Mouse (Mus musculus) forelimb bud, embryonic 11.5 days (tissue): ENCODE measurements around the gene Olfr1281.
"Not testable (repeated sequence)": the region's sequence is repeated elsewhere in the genome, so short reads cannot be mapped to it uniquely, and the experiment has no call there.

Source experiments
- DNase-seq: peaks from one replicate; pipeline ENCODE4 v3.0.0-alpha.2; 2012; ENCODE audit warnings: low read depth, low spot score

The Olfr1281 gene

GRCm38 (mm10) chr2:111326220-111326619, at the start of gene Olfr1281:
Gene Olfr1281 (plus strand): TSS chr2:111326520.
- DNase-seq, result no peak

- DNase-seq, result no peak
Measured at GRCm38 (mm10) chr2:111289836-111290235, 36.5 kb upstream of the Olfr1281 start, which contains the start of gene Olfr1278. Gene Olfr1278 (plus strand): TSS chr2:111290136.

- no peak for DNase-seq
Measured at GRCm38 (mm10) chr2:111298541-111298940, 27.8 kb upstream of the Olfr1281 start.

GRCm38 (mm10) chr2:111300374-111300773, 25.9 kb upstream of the Olfr1281 start, which contains the start of gene Olfr1279:
Gene Olfr1279 (plus strand): TSS chr2:111300635.
- DNase-seq, result no peak

DNA sequence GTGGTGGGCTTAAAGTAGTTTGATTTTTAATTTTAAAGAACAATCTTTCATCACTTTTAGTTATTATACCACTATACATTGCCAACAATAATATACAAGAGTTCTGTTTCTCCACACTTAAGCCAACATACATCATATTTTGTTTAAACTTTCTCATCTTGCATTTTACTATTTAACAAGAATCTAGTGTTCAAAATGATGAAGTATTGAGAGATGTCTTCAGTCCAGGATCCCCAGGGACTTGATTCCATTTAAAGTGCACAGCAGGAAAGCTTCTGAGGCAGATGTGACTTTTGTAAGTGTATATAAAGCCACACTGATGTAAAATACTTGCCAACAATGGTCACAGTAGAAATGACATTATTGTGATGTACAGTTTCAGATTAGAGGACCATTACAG, 12.6 kb upstream of the Olfr1281 start, which contains the start of gene Olfr1280:
Gene Olfr1280, plus strand, starts transcription at position 301 of the 400 bp plus-strand sequence.
- DNase-seq, result no peak

DNA sequence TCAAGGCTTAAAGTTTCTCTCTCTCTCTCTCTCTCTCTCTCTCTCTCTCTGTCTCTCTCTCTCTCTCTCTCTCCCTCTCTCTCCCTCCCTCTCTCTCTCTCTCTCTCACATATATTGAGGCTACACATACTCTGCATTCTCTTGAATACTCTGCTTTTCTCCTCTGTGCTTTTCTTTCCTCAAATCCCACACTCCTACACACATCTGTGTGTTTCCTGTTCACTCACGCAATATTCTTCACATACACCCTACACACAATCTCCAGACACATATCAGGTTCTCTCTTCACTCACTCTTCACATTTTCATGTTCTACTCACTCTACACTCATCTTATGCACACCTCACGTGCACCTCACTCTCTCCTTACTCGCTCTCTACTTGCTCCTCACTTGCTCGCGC, 7.4 kb downstream of the Olfr1281 start:
- DNase-seq, result not testable (repeated sequence)

- DNase-seq, result no peak
Measured at GRCm38 (mm10) chr2:111335976-111336375, 9.7 kb downstream of the Olfr1281 start, which contains the start of gene Olfr1282. Gene Olfr1282 (minus strand): TSS chr2:111336076.

- DNase-seq, result no peak
Measured at GRCm38 (mm10) chr2:111366490-111366889, 40.2 kb downstream of the Olfr1281 start, which contains the start of gene Olfr1283. Gene Olfr1283 (plus strand): TSS chr2:111366790.

DNA sequence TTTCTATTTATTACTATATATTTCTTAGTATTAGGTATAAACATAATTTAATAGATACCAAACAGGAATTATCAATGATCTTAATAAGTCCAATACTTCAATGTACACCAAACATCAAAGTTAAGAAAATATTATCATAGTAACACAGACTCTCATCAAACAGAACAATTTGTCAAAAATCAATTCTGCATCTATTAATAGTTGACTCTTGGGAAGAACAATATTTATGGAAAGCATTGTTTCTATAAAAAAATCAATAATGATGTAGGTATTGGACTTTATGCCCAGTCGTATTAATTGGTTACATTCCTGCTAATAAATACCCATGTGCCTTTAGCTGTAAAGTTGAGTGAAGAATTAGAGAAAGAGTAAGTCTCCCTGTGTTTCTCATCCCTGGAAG, 48.9 kb downstream of the Olfr1281 start, which contains the start of gene Olfr1284:
Gene Olfr1284, plus strand, starts transcription at position 301 of the 400 bp plus-strand sequence.
- DNase-seq, result no peak
